Mouse (Mus musculus) neural tube, embryonic 12.5 days (tissue): ENCODE measurements around the gene Zdhhc25. TPM values are rescaled to one million over a fixed set of nuclear protein-coding genes. Genes with fewer than 3 reads are reported as not detected.

Experiments used
- ATAC-seq: fragments of 200-750 bp; cut with Nextera tagmentation; 2 replicates; pipeline ENCODE4 v1.8.0; 2017; ENCODE audit warnings: low read depth, mild to moderate bottlenecking, moderate TSS enrichment, moderate library complexity; ENCODE audit not compliant: low FRiP score
- H3K27ac ChIP-seq: fragments of 300-500 bp; sonication (generic); 2 replicates; pipeline ENCODE4 v1.5.1; 2016
- H3K27me3 ChIP-seq: fragments of 300-500 bp; sonication (generic); replicated peaks from 2 replicates; pipeline ENCODE4 v1.6.1; 2016; ENCODE audit warnings: mild to moderate bottlenecking
- H3K36me3 ChIP-seq: fragments of 300-500 bp; sonication (generic); 2 replicates; pipeline ENCODE4 v1.6.1; 2016; ENCODE audit warnings: mild to moderate bottlenecking
- H3K4me1 ChIP-seq: fragments of 300-500 bp; sonication (generic); 2 replicates; pipeline ENCODE4 v1.6.1; 2016
- H3K4me2 ChIP-seq: fragments of 300-500 bp; sonication (generic); replicated peaks from 2 replicates; pipeline ENCODE4 v1.6.1; 2016; ENCODE audit warnings: mild to moderate bottlenecking
- H3K4me3 ChIP-seq: fragments of 300-500 bp; sonication (generic); 2 replicates; pipeline ENCODE4 v1.5.1; 2016
- H3K9ac ChIP-seq: fragments of 300-500 bp; sonication (generic); 2 replicates; pipeline ENCODE4 v1.6.1; 2016; ENCODE audit warnings: mild to moderate bottlenecking
- H3K9me3 ChIP-seq: fragments of 300-500 bp; sonication (generic); 2 replicates; pipeline ENCODE4 v1.6.1; 2016; ENCODE audit warnings: mild to moderate bottlenecking
- WGBS: fragments of 180-500 bp; shearing (Covaris S2); methylation state at CpG from one replicate; pipeline ENCODE4 v1.1.7; 2016; 5-methylcytosine and 5-hydroxymethylcytosine counted together
- polyA plus RNA-seq: library from polyadenylated mRNA; unstranded; fragments of >200 nt; fragmentation: Nextera tagmentation; extraction: Ambion mirVana; gene quantifications from 2 replicates; pipeline ENCODE4 v1.2.1, GENCODE M21; 2016

Gene Zdhhc25
- polyA plus RNA-seq, 1 experiment from 2014 or later: not detected

DNA sequence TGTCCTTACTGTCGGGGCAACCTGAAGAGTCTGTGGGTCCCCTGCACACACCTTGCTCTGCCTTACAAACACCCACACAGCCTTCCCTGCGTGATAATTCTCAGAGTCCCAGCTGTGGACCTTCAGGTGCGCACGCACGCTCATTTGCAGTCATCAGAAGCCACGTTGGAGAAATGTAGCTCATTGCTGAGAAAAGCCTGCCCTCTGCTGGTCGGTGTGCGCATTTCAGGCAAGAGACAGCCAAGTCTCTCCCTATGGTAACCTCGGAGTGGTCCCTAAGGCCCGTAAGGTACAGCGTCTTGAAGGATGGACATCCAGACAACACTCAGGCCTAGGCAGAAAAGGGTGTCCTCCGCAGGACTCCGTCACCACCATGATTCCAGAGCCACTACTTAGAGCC is 50.9 kb downstream of the Zdhhc25 start:
- Histone ChIP-seq H3K4me1 (no peaks in the 10 kb centered on the region), H3K4me2 (no peak overlapping the region), H3K27ac (no peak overlapping the region), H3K9ac (no peak overlapping the region), H3K9me3 (no peaks in the 10 kb centered on the region), H3K27me3 (no peaks in the 10 kb centered on the region), H3K4me3 (no peak overlapping the region), H3K36me3 (no peaks in the 10 kb centered on the region)
- 24% methylated on average over 13 of the region's 13 CpGs for WGBS
- ATAC-seq: no peak

Other genes with a start within 250 kb of the Zdhhc25 start
- 23.3 and 24.6 TPM in 2 replicates for gene Brd1, start 133.9 kb downstream of the Zdhhc25 start, polyA plus RNA-seq
- gene Zbed4, start 151.4 kb downstream of the Zdhhc25 start, polyA plus RNA-seq: 34.2 and 36.3 TPM in 2 replicates
- 7.6 and 9.9 TPM in 2 replicates for gene Alg12, start 219.0 kb downstream of the Zdhhc25 start, polyA plus RNA-seq
- 62.8 and 65.2 TPM in 2 replicates for gene Creld2, start 219.3 kb downstream of the Zdhhc25 start, polyA plus RNA-seq